Mouse (Mus musculus) cerebellum, adult 2 months (tissue): ENCODE data around the gene Gspt2.
"Not testable (repeated sequence)": the region's sequence is repeated elsewhere in the genome, so short reads cannot be mapped to it uniquely, and the experiment has no call there.

ENCODE experiments used
- CTCF ChIP-seq: fragments of 200-500 bp; IDR thresholded peaks from 2 replicates; pipeline ENCODE4 v1.5.1; 2011; ENCODE audit warnings: low read depth, mild to moderate bottlenecking, control low read depth, low read length, moderate library complexity, borderline replicate concordance; ENCODE audit not compliant: insufficient read depth
- POLR2A ChIP-seq: fragments of 200-500 bp; IDR thresholded peaks from 2 replicates; pipeline ENCODE4 v1.6.1; 2011; ENCODE audit warnings: low read length, control low read depth, borderline replicate concordance; ENCODE audit not compliant: insufficient read depth

DNA sequence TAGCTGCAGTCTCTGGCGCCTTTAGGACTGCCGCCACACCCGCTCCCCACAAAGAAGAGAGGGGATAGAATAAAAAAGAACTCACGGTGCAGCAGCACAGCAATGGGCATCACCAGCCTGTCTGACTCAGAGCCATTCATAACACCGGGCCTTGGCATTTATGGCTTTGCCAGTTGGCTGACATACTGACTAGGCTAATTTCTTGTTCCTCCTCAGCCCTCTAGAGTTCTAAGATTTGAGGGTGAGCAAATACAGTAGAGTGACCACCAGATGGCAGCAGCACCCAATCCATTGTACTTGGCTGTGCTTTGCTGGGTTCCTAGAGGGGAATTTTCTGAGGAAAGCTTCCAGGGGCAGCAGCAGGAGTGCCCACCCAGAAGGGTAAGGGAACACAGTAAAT, 53.7 kb downstream of the Gspt2 start:
- TF ChIP-seq POLR2A, CTCF: not testable (repeated sequence)
